Mouse (Mus musculus) spleen, adult 2 months (tissue): Measurements from ENCODE around the gene Gabra2. TPM values are rescaled to one million over a fixed set of nuclear protein-coding genes. Genes with fewer than 3 reads are reported as not detected.

Source experiments
- DNase-seq, 2 experiments: peaks; one replicate each; pipeline versions ENCODE4 v3.0.0 to v3.0.0-alpha.2; 2012 to 2021; ENCODE audit warnings: low spot score in 2 of 2, low read depth in 1 of 2
- H3K27ac ChIP-seq: fragments of 200-500 bp; 2 replicates; pipeline ENCODE4 v1.5.1; 2012; ENCODE audit warnings: low read length, inconsistent platforms; ENCODE audit not compliant: insufficient read depth
- H3K27me3 ChIP-seq: fragments of 200-500 bp; 2 replicates; pipeline ENCODE4 v1.6.1; 2012; ENCODE audit warnings: mild to moderate bottlenecking, moderate library complexity, low read length, inconsistent platforms; ENCODE audit not compliant: control insufficient read depth, insufficient read depth
- H3K36me3 ChIP-seq: fragments of 200-500 bp; 2 replicates; pipeline ENCODE4 v1.6.1; 2012; ENCODE audit warnings: mild to moderate bottlenecking, low read length, inconsistent platforms; ENCODE audit not compliant: control insufficient read depth, insufficient read depth
- H3K4me1 ChIP-seq: fragments of 200-500 bp; 2 replicates; pipeline ENCODE4 v1.6.1; 2011; ENCODE audit warnings: inconsistent platforms; ENCODE audit not compliant: control insufficient read depth, insufficient read depth, insufficient read length
- H3K4me3 ChIP-seq: fragments of 200-500 bp; 2 replicates; pipeline ENCODE4 v1.5.1; 2011; ENCODE audit warnings: mild to moderate bottlenecking, inconsistent platforms; ENCODE audit not compliant: insufficient read depth, insufficient read length; ENCODE audit errors: extremely low read depth
- CTCF ChIP-seq: fragments of 200-500 bp; IDR thresholded peaks from 2 replicates; pipeline ENCODE4 v1.5.1; 2011; ENCODE audit warnings: mild to moderate bottlenecking, inconsistent platforms; ENCODE audit not compliant: insufficient read depth, insufficient read length, insufficient replicate concordance; ENCODE audit errors: extremely low read depth
- POLR2A ChIP-seq: fragments of 200-500 bp; IDR thresholded peaks from 2 replicates; pipeline ENCODE4 v1.6.1; 2011; ENCODE audit warnings: low read depth, low read length, inconsistent platforms
- WGBS: fragments of 180-500 bp; shearing (Covaris S2); methylation state at CpG from one replicate; pipeline ENCODE4 v1.1.7; 2018; 5-methylcytosine and 5-hydroxymethylcytosine counted together
- polyA plus RNA-seq: library from polyadenylated mRNA; depleted of rRNA; stranded (reverse); fragments of >200 nt; gene quantifications from 2 replicates; pipeline ENCODE4 v1.2.3, GENCODE M21; 2012

Gene Gabra2
- polyA plus RNA-seq, 1 experiment: not detected

- TF ChIP-seq CTCF: no peak
- TF ChIP-seq POLR2A: no peak
- no peak overlapping the region for H3K27ac ChIP-seq
- H3K36me3 ChIP-seq: no peaks in the 10 kb centered on the region
- H3K4me3 ChIP-seq: no peak overlapping the region
- WGBS: 74% methylated on average over 2 of the region's 2 CpGs
- H3K4me1 ChIP-seq: no peaks in the 10 kb centered on the region
- no peaks in the 10 kb centered on the region for H3K27me3 ChIP-seq
- no peak for DNase-seq
These were observed 1.8 kb downstream of the Gabra2 start for GRCm38 (mm10) chr5:71093807-71094206.

DNA sequence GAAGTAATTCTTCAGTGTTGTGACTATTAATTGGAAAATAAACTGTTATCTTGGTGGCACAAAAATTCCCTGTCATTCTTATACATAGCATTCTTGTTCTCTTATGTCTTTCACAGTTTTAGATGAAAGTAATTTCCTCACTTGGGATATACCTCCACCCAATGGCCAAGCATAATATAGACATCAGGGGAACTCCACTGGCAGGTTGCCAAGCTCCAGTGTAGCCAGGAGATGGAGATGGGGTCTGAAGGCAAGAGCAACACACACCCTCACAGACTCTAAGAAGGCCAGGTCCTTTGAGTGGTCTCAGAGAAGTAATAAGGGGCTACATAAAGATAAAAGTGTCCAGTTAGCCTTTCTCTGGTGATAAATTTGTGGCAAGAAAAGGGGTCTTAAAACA is 3.2 kb downstream of the Gabra2 start:
- TF ChIP-seq POLR2A: no peak
- no peak for TF ChIP-seq CTCF
- no peaks in the 10 kb centered on the region for H3K27me3 ChIP-seq

DNA sequence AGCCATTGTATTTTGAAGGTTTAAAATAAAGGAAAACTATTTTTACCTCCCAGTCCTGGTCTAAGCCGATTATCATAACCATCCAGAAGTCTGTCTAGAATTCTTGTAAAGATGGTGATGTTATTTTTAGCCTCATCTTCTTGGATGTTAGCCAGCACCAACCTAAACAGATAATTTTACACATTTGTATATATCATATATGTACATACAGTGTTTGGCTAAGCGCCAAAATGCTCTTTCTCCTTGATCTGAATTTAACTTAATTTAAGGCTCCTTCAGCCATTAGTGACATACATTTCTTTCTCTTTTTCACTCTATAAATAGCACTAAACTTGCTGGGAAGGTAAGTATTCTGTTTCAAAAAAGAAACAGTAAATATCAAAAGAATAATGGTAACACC is 3.7 kb downstream of the Gabra2 start:
- H3K4me3 ChIP-seq: no peak overlapping the region
- 77% methylated on average over 2 of the region's 2 CpGs for WGBS
- H3K36me3 ChIP-seq: no peaks in the 10 kb centered on the region
- TF ChIP-seq CTCF (no peak), POLR2A (no peak)
- H3K4me1 ChIP-seq: no peaks in the 10 kb centered on the region
- no peak overlapping the region for H3K27ac ChIP-seq
- H3K27me3 ChIP-seq: no peaks in the 10 kb centered on the region
- no peak for DNase-seq

More for the DNA sequence above, 3.2 kb downstream of the Gabra2 start:
- Histone ChIP-seq H3K36me3 (no peaks in the 10 kb centered on the region), H3K4me3 (no peak overlapping the region), H3K4me1 (no peaks in the 10 kb centered on the region), H3K27ac (no peak overlapping the region)
- DNase-seq: no peak

GRCm38 (mm10) chr5:71078861-71079260 is 16.8 kb downstream of the Gabra2 start:
- H3K27me3 ChIP-seq: no peaks in the 10 kb centered on the region
- H3K4me3 ChIP-seq: no peak overlapping the region
- H3K36me3 ChIP-seq: no peaks in the 10 kb centered on the region
- DNase-seq: no peak
- WGBS: 84% methylated on average over 5 of the region's 5 CpGs
- no peak overlapping the region for H3K27ac ChIP-seq
- H3K4me1 ChIP-seq: no peaks in the 10 kb centered on the region
- TF ChIP-seq POLR2A (no peak), CTCF (no peak)

- no peak for DNase-seq
- H3K27ac ChIP-seq: no peak overlapping the region
- H3K27me3 ChIP-seq: no peaks in the 10 kb centered on the region
- no peaks in the 10 kb centered on the region for H3K36me3 ChIP-seq
- TF ChIP-seq CTCF: no peak
- no peak for TF ChIP-seq POLR2A
- H3K4me3 ChIP-seq: no peak overlapping the region
- 70% methylated on average over 3 of the region's 3 CpGs for WGBS
- H3K4me1 ChIP-seq: no peaks in the 10 kb centered on the region
These were observed 34.0 kb downstream of the Gabra2 start for GRCm38 (mm10) chr5:71061696-71062095.

GRCm38 (mm10) chr5:71058047-71058446 is 37.6 kb downstream of the Gabra2 start:
- no peak for DNase-seq
- Histone ChIP-seq H3K27ac (no peak overlapping the region), H3K36me3 (no peaks in the 10 kb centered on the region), H3K4me1 (no peaks in the 10 kb centered on the region), H3K27me3 (no peaks in the 10 kb centered on the region), H3K4me3 (no peak overlapping the region)
- 77% methylated on average over 7 of the region's 7 CpGs for WGBS
- TF ChIP-seq CTCF (no peak), POLR2A (no peak)

DNA sequence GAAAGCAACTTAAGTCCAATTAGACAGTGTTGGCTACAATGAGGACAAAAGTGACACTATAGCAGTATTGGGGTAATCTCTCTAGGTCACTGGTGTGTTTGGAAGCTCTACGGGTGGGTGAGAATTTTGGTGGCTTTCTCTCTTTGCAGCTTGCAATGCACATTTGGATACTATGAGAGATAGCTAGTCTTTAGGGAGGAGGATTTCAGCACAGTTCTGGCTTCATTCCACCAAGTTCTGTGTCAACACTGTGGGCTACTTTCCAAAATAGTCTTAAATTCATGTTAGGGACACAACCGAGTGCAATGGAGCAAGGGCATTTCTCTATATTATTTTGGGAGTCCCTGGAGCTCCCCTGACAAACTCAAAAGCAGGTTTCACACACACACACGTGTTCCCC is 58.3 kb downstream of the Gabra2 start:
- WGBS: 65% methylated on average over 3 of the region's 3 CpGs
- Histone ChIP-seq H3K36me3 (no peaks in the 10 kb centered on the region), H3K4me3 (no peak overlapping the region), H3K27ac (no peak overlapping the region), H3K4me1 (no peaks in the 10 kb centered on the region), H3K27me3 (no peaks in the 10 kb centered on the region)
- DNase-seq: no peak
- TF ChIP-seq CTCF (no peak), POLR2A (no peak)

GRCm38 (mm10) chr5:71025956-71026355 is 69.7 kb downstream of the Gabra2 start:
- WGBS: 74% methylated on average over 4 of the region's 4 CpGs
- TF ChIP-seq POLR2A: no peak
- TF ChIP-seq CTCF: no peak
- no peaks in the 10 kb centered on the region for H3K36me3 ChIP-seq
- no peaks in the 10 kb centered on the region for H3K27me3 ChIP-seq
- no peaks in the 10 kb centered on the region for H3K4me1 ChIP-seq
- no peak overlapping the region for H3K27ac ChIP-seq
- no peak overlapping the region for H3K4me3 ChIP-seq
- no peak for DNase-seq
